Mouse (Mus musculus) liver (tissue): ENCODE data around the gene Hs3st1.

Source experiments
- DNase-seq: peaks from one replicate; pipeline ENCODE4 v3.0.0-alpha.2; 2020; ENCODE audit warnings: mixed read lengths

The Hs3st1 gene

GRCm38 (mm10) chr5:39643260-39643923 lies 111.9 kb downstream of the Hs3st1 start:
- DNase-seq: no peak

DNA sequence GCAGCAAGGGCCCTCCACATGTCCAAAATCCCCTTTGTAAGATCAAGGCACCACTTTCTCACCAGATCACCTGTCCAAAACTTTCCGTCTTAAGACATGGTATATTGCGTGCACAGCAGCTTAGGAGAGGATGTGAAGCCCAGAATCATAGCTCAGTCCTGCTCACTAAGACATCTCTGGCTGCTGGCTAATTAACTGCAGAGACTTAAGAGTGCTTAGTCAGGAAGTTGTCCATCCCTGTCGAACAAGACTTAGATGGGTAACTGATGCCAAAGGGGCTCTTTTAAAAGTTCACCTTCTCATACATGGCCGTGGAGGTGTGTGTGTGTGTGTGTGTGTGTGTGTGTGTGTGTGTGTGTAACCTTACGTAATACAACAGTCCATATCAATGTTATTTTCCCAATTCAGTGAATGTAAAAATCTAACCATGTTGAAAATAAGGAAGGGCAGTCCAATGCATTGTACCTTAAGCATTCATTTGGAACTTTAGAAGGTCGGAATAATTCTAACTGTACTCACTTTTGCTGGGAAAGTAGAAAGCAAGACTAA lies 113.0 kb downstream of the Hs3st1 start:
- DNase-seq: no peak

DNA sequence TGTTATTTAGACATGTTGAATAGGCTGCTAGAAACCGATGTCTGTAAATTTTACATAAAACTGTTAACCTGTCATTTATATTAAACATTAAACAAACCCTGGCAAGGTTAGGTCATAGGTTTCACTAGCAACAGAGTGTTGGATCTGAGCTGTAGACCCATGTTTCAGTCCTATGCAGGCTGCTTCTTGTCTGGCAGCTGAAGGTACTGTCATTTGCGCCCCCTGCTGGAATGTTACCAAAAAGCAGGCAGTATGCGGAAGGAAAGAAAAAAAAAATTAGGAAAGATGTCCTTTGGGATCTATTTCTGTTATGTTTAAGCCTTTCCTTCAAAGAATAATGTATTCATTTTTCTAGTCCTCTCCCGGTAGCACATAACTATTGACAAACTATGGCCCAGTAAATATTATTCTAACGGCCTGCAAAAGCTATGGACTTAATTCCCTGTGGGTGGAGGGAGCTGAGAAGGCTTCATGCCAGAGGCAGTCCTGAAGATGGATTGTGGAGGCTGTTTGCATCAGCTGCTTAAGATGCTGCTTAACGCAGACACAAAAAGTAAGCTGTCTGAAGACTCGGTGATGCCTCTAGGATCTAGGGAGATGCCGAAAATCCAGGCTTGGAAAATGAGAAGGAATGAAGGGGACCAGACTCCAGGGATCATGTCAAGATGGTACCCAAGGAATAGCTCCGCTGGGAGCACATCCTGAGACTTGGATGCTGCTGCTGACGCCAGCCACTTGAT lies 115.7 kb downstream of the Hs3st1 start:
- peak; percentile 43 for DNase-seq

DNA sequence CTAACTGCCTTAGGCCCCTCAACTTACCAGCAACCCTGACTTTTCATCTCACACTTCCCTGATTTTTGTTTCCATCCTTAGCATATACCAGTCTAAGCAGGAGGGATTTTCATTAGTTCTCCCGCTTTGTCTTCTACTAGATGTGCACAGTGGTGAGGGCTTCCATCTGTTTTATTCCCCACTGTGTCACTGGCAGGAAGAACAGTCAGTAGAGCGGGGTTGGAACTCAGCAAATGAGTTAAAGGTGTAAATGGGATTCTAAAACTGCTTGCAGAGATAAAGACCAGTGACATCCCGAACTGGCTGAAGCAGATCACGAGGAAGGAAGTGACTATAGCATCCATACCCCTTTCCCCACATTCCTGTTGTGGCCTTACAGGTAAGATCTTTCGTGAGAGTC lies 116.3 kb downstream of the Hs3st1 start:
- no peak for DNase-seq

DNA sequence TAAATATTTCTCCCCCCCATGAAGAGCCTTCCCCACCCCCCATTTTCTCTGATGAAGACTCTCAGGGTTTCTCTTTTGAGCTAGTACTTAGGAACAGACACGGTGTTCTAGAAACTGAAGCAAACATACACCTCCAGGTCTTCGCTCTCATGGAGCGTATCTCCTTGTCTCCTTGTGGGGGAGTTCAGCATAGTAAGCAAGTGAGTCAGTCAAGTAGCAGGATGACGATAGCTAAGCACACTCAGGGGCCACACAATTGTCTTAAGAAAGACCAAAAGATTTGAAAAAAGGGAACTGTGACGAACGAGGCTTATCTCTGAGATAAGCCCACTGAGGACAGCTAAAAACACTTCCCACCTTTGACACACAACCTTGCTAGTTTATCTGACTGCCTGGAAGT lies 117.4 kb downstream of the Hs3st1 start:
- DNase-seq: no peak

DNA sequence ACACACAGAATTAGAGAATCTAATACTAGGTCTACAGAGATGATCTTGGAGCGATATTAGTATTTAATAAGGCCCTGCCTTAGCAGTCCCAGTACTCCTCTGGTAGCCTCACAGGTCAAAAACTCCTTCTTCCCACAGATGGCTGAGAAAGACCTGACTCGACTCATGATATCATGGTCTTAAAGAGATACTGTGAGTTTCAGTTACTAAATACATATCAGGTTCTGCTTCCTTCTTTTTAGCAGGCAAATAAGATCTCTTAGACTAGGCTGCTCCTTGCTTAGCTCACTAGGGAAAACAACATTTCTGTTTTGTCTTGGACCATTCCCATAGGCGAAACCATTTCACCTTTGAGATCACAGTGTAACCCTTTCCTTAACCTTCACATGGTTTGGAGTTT lies 119.2 kb downstream of the Hs3st1 start:
- DNase-seq: no peak

DNA sequence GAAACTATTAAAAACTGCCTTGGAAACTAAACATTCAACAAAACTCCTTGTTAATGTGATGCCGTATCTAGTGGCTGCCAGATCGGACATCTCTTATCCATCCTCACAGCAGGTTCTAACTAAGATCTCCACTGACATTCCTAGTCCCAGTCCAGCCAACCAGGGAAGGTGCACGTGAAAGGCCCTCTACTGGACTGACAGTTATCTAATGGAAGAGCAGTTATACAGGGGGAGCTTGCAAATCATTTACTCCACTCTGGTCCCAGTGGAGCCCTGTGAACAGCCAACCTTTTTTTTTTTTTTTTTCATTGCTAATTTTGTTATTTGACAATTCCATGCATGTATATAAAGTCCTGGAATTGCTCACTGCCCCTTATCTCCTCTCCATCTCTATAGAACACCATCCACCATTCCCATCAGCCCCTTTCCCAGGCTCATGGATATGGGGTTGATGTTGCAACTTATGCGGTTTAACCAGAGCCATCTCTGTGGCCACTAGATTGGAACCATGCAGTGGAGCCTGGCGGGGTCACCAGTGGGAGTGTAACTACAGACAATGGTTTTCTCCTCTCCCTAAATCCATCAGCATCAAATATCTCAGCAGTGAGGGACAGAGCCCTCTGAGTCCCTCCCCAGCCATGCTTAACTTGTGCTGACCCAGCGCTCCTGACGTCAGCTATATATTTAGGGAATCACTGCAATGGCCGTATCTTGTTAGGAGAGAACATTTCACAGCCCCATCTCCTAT lies 120.8 kb downstream of the Hs3st1 start:
- DNase-seq: no peak

DNA sequence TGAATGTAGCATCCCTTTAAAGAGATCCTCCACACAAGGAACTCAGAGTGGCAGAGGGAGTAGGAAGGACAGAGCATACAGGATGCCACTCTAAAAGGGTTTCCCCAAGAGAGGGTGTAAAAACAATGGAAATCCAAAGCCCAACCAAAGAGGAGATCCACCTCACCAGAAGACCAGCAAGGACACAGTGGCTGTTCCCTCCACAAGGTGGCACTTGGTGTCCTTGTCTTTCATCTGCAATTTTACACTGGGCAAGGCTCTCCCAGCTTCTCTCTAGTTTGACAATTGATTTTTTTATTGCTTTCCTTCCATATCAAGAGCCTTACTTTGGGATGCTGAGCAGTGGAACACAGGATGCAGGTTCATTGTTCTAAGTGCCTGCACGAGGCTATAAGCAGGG lies 122.1 kb downstream of the Hs3st1 start:
- DNase-seq: no peak

DNA sequence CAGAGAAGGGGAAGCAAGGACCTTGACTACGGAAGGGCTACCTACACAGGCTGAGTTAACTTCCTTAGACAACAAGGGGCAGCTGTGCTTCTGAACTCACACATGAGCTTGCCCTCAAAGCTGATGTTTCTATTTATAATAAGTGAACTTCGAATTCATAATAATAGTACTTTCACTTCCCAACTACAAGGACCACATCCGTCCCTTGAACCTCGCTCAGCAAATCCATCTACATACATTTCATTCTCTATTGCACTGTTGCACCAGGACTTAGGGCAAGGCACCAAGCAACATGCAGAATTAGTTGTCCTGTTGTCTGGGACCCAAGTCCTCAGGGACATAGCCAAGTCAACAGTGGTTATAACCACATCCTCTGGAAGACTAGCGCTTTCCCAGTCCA lies 124.4 kb downstream of the Hs3st1 start:
- no peak for DNase-seq

DNA sequence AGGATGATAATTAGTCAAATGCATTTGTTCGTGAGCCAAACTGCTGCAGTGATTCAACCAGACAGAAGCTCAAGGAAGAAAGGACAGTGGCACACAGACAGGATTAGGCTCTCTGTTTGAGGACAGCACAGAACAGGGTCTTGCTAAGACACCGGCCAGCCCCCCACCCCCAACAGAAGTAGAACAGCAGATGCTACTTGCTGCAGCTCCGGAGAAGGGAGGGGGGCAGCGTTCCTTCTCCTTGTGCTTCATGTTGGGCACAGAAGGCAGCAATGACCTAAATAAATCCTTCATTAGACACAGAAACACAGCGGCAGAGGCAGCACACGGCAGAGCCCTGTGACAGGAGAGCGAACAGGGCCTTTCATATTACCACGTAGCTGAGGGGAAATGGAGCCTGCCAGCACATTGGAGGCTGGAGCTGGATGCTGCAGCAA lies 130.2 kb downstream of the Hs3st1 start:
- no peak for DNase-seq

GRCm38 (mm10) chr5:39624218-39624590 lies 131.1 kb downstream of the Hs3st1 start:
- no peak for DNase-seq

DNA sequence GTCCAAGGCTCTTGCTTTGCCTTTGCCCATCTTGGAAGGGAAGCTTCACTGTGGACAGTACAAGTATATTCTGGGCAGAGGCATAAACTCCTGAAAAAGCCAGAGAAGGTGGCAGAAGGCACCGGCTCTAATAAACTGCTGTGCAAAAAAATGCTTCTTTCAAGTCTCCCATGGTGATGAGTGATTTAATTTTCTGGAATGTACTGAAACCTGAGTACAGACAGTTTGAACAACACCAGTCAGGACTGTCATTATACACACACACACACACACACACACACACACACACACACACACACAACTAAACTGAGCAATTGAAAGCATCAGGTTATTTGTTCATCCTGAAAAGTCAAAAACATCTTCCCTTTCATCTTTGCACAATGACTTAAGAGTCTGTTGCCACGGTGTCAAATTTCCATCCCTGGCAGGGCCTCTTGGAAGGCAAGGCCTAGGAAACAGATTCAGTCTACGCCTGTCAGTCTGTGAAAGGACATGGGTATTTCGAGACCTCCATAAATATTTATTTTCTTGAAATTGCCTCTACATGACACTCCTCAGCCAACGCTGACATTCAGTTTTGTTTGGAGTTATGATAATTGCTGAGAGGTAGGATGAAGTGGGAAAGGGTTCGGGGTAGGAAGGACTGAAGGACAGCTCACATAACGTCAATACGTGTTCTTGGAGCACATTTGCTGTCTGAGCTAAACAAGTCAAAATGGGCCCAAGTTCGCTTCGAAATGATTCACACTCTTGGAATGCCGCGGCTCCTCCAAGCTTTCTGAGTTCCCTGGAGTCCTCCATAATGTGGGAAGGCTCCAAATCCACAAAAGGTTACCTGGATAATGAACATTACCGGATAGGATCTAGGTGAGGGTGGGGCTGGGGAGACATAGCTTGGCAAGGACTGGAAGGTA lies 131.7 kb downstream of the Hs3st1 start:
- DNase-seq: no peak

DNA sequence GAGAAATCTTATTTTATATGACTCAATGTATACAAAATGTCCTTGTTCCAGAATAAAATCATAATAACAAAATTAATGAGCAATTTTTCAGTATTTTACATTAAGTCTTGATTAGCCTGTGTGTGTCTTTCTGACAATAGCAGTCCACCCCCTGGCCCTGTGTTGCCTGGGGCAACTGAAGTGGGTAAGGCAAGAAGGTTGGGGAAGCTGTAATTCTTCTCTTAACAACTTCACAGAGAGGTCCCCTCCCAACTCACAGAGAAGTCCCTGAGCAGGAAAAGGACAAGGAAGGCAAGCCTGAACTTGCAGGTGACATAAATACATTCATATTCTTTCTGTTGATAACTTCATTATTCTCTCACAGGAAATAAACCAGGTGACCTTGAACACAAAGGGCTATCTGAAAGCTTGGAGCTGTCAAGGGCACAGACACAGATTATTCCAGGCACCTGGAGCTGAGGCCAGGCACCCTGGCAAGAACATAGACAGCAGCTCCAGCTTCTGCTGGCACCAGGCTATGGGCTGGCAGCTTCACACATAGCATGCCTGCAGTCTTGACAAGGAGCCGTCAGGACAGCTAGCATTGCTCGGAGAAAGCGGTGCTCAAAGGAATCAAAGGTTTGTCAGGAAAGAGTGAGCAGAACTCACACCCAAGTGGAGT lies 134.9 kb downstream of the Hs3st1 start:
- DNase-seq: no peak

DNA sequence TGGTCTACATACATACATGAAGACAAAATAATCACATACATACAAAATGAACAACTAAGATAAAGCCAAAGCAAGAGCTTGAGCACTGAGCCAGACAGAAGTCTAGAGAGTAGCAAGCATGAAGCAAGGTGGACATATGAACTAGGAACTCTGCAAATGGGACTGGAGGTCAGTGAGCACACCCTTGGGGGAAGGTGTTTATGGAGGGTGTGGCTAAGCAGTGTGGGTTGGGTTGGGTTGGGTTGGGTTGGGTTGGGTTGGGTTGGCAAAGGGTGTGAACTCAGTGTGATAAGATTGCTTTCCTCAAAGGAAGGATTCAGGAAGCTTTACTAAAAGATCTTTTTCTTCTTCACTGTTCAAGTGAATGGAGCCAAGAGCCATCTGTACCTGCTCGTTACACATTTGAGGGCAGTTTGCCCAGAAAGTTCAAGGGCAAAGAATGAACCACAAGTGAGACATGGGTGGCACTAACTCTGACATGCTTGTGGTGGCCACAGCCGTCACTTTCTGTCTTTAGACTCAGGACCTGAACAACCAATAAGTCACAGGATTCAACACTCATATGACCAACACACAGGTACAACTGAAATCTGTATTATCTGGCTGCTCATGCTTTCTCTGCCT lies 137.8 kb downstream of the Hs3st1 start:
- DNase-seq: no peak

DNA sequence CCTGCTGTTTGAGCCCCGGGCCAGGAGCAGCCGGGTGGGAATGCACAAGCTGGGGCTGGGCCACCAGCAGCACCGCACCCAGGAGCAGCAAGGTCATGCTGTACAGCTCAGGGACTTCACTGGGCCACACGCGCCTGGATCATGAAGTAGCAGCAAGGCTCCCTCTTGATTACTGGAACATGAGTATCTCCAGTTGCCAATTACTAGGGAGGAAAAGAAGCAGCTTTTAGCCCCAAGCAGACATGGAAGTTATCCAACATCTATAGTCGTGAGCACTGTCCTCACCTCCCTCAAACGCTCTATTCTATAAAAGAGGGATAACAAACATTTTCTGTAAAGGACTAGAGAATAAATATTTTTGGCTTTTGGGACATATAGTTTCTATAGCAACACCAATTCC lies 140.1 kb downstream of the Hs3st1 start:
- DNase-seq: no peak

- DNase-seq: no peak
Measured at GRCm38 (mm10) chr5:39613534-39613933, 141.7 kb downstream of the Hs3st1 start.

DNA sequence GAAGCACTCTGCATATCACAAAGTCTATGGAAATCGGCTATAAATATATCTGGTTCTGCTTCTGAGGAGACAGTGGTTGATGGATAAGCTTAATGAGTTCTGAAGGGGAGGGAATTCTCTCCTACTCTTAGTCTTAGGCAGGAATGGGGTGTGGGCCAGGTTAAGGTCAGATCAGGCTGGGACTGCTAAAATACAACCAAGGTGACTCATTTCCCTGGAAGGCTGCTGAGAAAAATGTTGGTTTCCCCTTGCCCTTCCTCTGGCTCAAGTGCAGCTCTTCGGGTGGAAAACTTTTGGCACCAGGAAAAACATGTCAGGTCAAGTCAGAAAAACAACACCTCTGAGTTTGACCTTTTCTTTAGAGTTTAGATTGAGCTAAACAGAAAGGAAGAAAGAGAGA lies 143.0 kb downstream of the Hs3st1 start:
- no peak for DNase-seq

DNA sequence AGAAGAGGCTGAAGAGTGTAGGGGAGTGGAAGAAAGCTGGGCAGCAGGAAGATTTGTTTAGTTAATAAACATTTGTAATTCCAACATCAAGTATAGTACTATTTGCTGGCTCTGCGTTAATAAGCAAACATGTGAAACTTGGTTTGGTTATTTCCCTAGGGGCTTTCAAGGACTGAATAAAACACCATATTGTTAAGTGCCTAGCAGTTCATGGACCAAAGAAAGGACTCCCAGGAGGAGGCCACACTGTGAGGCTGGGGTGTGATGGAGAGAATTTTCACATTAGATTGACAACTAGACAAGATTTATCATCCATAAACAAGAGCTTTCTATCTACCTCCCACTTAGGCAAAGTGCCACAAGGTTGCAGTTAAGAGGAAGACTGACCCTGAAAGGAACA lies 147.0 kb downstream of the Hs3st1 start:
- no peak for DNase-seq

GRCm38 (mm10) chr5:39594737-39595136 lies 160.5 kb downstream of the Hs3st1 start:
- no peak for DNase-seq
